Mouse (Mus musculus) heart, embryonic 11.5 days (tissue): ENCODE data around the gene Mfsd8. TPM values are rescaled to one million over a fixed set of nuclear protein-coding genes. Genes with fewer than 3 reads are reported as not detected.
A peak's percentile ranks its signal among the peaks of the same experiment; 100 is the strongest.
"Not testable (repeated sequence)": the region's sequence is repeated elsewhere in the genome, so short reads cannot be mapped to it uniquely, and the experiment has no call there.

Experiments used
- ATAC-seq: fragments of 200-750 bp; cut with Nextera tagmentation; replicated peaks from 2 replicates; pipeline ENCODE4 v1.8.0; 2017; ENCODE audit warnings: moderate library complexity; ENCODE audit not compliant: insufficient number of reproducible peaks, low FRiP score, low TSS enrichment
- H3K27ac ChIP-seq: fragments of 300-500 bp; sonication (generic); 2 replicates; pipeline ENCODE4 v1.5.1; 2014; ENCODE audit warnings: mild to moderate bottlenecking, low read depth, low read length
- H3K27me3 ChIP-seq: fragments of 300-500 bp; sonication (generic); 2 replicates; pipeline ENCODE4 v1.6.1; 2014; ENCODE audit warnings: mild to moderate bottlenecking, low read length, mixed read lengths; ENCODE audit not compliant: control insufficient read depth, insufficient read depth
- H3K36me3 ChIP-seq: fragments of 300-500 bp; sonication (generic); 2 replicates; pipeline ENCODE4 v1.6.1; 2014; ENCODE audit warnings: mild to moderate bottlenecking, low read length, moderate library complexity, mixed read lengths; ENCODE audit not compliant: control insufficient read depth, insufficient read depth
- H3K4me1 ChIP-seq: fragments of 300-500 bp; sonication (generic); 2 replicates; pipeline ENCODE4 v1.6.1; 2014; ENCODE audit warnings: low read length; ENCODE audit not compliant: control insufficient read depth, insufficient read depth
- H3K4me2 ChIP-seq: fragments of 300-500 bp; sonication (generic); 2 replicates; pipeline ENCODE4 v1.6.1; 2014; ENCODE audit warnings: mild to moderate bottlenecking, moderate library complexity
- H3K4me3 ChIP-seq: fragments of 300-500 bp; sonication (generic); 2 replicates; pipeline ENCODE4 v1.5.1; 2014; ENCODE audit warnings: low read depth, low read length
- H3K9ac ChIP-seq: fragments of 300-500 bp; sonication (generic); 2 replicates; pipeline ENCODE4 v1.6.1; 2014; ENCODE audit warnings: mild to moderate bottlenecking, low read depth, low read length, moderate library complexity
- H3K9me3 ChIP-seq: fragments of 300-500 bp; sonication (generic); replicated peaks from 2 replicates; pipeline ENCODE4 v1.6.1; 2016; ENCODE audit warnings: low read length; ENCODE audit not compliant: control insufficient read depth
- WGBS: fragments of 180-500 bp; shearing (Covaris S2); extraction: QIAGEN DNeasy Blood & Tissue Kit; methylation state at CpG from one replicate; pipeline ENCODE4 v1.1.7; 2014; ENCODE audit not compliant: insufficient replicate concordance; 5-methylcytosine and 5-hydroxymethylcytosine counted together
- polyA plus RNA-seq: library from polyadenylated mRNA; unstranded; fragments of >200 nt; fragmentation: Nextera tagmentation; extraction: Ambion mirVana; gene quantifications from 2 replicates; pipeline ENCODE4 v1.2.1, GENCODE M21; 2014

The Mfsd8 gene
- polyA plus RNA-seq = 4.9 and 6.3 TPM in 2 replicates

DNA sequence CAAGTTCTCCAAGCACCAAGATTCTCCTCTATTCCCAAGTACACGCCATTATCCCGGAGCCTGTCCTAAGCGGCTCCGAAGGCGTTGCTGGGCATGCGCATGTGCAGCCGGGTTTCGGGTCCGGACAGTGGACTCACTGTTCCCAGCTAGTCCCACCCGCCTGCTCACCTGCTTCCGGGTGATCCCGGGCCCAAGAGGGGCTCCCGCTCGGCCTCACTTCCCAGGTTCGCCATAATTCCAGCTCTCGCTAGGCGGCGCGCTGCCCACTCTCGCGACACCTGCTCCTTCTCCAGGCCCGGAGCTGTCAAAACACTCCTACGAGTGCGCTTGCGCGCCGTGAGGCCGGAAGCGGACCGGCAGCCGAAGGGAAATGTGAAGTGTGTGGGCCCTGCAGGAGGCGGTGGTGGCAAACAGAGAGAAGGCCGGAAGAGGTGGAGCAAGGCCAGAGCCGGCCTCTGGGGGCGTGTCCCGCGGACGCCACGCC, at the start of gene Mfsd8:
TSS of gene Mfsd8 (minus strand) at position 414 of the 484 bp plus-strand sequence.
- under 1% methylated on average over 39 of the region's 39 CpGs for WGBS
- not testable (repeated sequence) for H3K27me3 ChIP-seq, H3K9me3 ChIP-seq, H3K4me1 ChIP-seq, H3K36me3 ChIP-seq
- peak within 1 kb of the TSS; percentile 50 for H3K4me3 ChIP-seq
- peak; percentile 98 for ATAC-seq
- peak within 1 kb of the TSS; percentile 74 for H3K4me2 ChIP-seq
- H3K9ac ChIP-seq = peak within 1 kb of the TSS; percentile 76
- peak within 1 kb of the TSS; percentile 71 for H3K27ac ChIP-seq

DNA sequence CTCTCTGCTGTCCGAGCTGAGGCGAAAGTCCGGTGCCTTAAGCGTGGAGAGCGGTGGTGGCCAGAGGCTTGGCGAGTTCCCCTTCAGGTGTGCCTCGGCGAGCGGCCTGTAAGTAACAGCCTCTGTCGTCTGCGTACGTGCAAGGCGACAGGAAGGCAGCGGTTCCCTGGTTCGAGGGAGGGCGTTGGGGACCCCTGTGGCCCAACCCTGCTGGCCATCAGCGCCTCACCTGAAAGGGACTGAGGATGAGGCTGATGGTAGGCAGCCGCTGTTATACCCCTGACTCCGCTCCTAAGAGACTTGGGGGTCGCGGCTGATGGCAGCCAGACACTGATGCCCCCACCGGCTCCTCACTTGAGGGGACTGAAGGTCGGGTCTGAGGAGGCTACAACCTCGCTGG, 47.6 kb upstream of the Mfsd8 start:
- H3K4me2 ChIP-seq = peak overlapping the region; percentile 73
- not testable (repeated sequence) for H3K27ac ChIP-seq, H3K27me3 ChIP-seq, H3K36me3 ChIP-seq, H3K9me3 ChIP-seq, H3K4me1 ChIP-seq, ATAC-seq
- under 1% methylated on average over 18 of the region's 24 CpGs for WGBS
- peak overlapping the region; percentile 77 for H3K9ac ChIP-seq
- H3K4me3 ChIP-seq = peak overlapping the region; percentile 57

GRCm38 (mm10) chr3:40893816-40894258, 47.2 kb upstream of the Mfsd8 start:
- peak; percentile 100 for ATAC-seq
- peak overlapping the region; percentile 29; the same call in 1 of the 2 replicates for H3K27ac ChIP-seq
- peak overlapping the region; percentile 59 for H3K4me2 ChIP-seq
- H3K4me1 ChIP-seq, H3K9me3 ChIP-seq, H3K27me3 ChIP-seq, H3K36me3 ChIP-seq: not testable (repeated sequence)
- WGBS = under 1% methylated on average over 34 of the region's 38 CpGs
- peak overlapping the region; percentile 72 for H3K9ac ChIP-seq
- peak overlapping the region; percentile 57 for H3K4me3 ChIP-seq

DNA sequence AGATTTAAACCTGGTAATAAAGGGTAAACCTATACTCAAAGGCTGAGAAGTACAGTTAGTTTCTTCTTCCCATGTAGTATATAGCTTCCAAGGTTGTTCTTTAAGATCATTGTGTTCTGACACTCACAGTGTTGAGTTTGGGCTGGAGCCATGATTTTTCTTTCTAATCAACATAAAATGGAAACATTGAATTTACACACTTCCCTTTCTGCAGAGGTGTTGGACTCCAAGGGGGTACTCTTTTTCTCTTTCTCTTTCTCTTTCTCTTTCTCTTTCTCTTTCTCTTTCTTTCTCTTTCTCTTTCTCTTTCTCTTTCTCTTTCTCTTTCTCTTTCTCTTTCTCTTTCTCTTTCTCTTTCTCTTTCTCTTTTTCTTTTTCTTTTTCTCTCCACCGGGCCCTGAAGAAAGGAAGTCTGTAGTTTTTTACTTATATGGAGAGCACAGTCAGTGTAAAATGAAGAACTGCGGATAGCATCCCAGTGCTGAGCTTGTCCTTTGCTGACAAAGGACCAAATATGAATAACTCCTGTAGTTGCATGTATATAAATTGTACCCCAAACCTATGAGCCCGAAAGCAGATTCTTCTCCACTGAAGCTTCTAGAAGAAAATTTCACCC, 6.5 kb upstream of the Mfsd8 start:
- not testable (repeated sequence) for H3K27me3 ChIP-seq, H3K9ac ChIP-seq, H3K4me1 ChIP-seq, ATAC-seq, H3K27ac ChIP-seq, H3K4me2 ChIP-seq, H3K9me3 ChIP-seq, H3K36me3 ChIP-seq, H3K4me3 ChIP-seq
- 81% methylated on average over 3 of the region's 3 CpGs for WGBS

GRCm38 (mm10) chr3:40847936-40848335, 1.2 kb upstream of the Mfsd8 start:
- H3K36me3 ChIP-seq, H3K4me3 ChIP-seq, H3K4me2 ChIP-seq, ATAC-seq, H3K27me3 ChIP-seq, H3K9ac ChIP-seq, H3K9me3 ChIP-seq, H3K4me1 ChIP-seq, H3K27ac ChIP-seq: not testable (repeated sequence)
- WGBS = 90% methylated on average over 2 of the region's 2 CpGs

- peak overlapping the region; percentile 60 for H3K9ac ChIP-seq
- peak; percentile 52 for ATAC-seq
- H3K4me1 ChIP-seq, H3K9me3 ChIP-seq, H3K36me3 ChIP-seq, H3K27me3 ChIP-seq: not testable (repeated sequence)
- peak overlapping the region; percentile 74 for H3K4me2 ChIP-seq
- H3K27ac ChIP-seq = peak overlapping the region; percentile 54; the same call in 1 of the 2 replicates
- peak overlapping the region; percentile 50 for H3K4me3 ChIP-seq
- 3% methylated on average over 16 of the region's 21 CpGs for WGBS
Observed at GRCm38 (mm10) chr3:40847018-40847417, 332 bp upstream of the Mfsd8 start.

- not testable (repeated sequence) for ATAC-seq, H3K4me1 ChIP-seq, H3K27me3 ChIP-seq, H3K9me3 ChIP-seq, H3K36me3 ChIP-seq
- WGBS = 0% methylated on average over 1 of the region's 4 CpGs
- peak within 1 kb of the TSS; percentile 71 for H3K27ac ChIP-seq
- H3K4me2 ChIP-seq = peak within 1 kb of the TSS; percentile 74
- H3K4me3 ChIP-seq = peak within 1 kb of the TSS; percentile 50
- H3K9ac ChIP-seq = peak within 1 kb of the TSS; percentile 76
Observed at GRCm38 (mm10) chr3:40846957-40847017, 101 bp upstream of the Mfsd8 start, which contains the start of gene Abhd18. Abhd18 (plus strand) TSS chr3:40846970.

DNA sequence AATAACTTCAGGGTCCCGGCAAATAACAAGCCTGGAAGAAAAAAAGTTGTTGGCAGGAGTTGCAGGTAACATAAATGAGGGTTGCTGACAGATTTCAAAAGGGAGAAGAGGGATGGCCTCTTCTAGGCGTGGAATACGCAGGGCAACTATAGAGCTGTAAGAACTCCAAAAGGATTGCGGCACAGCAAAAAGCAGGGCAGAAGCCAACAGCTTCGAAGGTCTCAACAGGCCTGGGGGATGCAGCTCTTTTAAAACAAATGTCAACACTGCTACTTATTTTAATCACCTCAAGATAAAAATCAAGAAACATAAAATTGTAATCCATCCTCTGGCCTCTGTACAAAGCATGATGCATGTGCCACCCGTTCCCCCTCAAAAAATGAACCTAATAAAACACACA, 1.2 kb downstream of the Mfsd8 start:
- H3K9me3 ChIP-seq, ATAC-seq, H3K27ac ChIP-seq, H3K4me1 ChIP-seq, H3K27me3 ChIP-seq, H3K9ac ChIP-seq, H3K36me3 ChIP-seq: not testable (repeated sequence)
- Histone ChIP-seq H3K4me3 (0 out of 2 replicates have a peak overlapping the region, but pooled peaks have one; percentile 50), H3K4me2 (peak overlapping the region; percentile 66)
- WGBS = 81% methylated on average over 5 of the region's 6 CpGs

GRCm38 (mm10) chr3:40813275-40813674, 33.4 kb downstream of the Mfsd8 start:
- Histone ChIP-seq H3K4me3 (no peak overlapping the region), H3K27me3 (no peaks in the 10 kb centered on the region), H3K4me2 (no peak overlapping the region), H3K36me3 (peaks cover 32% of the 10 kb centered on the region), H3K9ac (no peak overlapping the region), H3K4me1 (no peaks in the 10 kb centered on the region), H3K9me3 (no peaks in the 10 kb centered on the region), H3K27ac (no peak overlapping the region)
- no peak for ATAC-seq
- 89% methylated on average over 2 of the region's 2 CpGs for WGBS
